Mouse (Mus musculus) testis, postnatal 14 days (tissue): ENCODE results near the gene Trim62.
A peak's percentile ranks its signal among the peaks of the same experiment; 100 is the strongest.

Experiments used
- DNase-seq: peaks from one replicate; pipeline ENCODE4 v3.0.0; 2021; ENCODE audit warnings: low spot score

Gene Trim62

GRCm38 (mm10) chr4:128910276-128911063, 27.1 kb downstream of the Trim62 start:
- DNase-seq, result no peak

- no peak for DNase-seq
Observed at GRCm38 (mm10) chr4:128912085-128912484, 28.7 kb downstream of the Trim62 start.

- no peak for DNase-seq
Observed at GRCm38 (mm10) chr4:128913794-128914193, 30.4 kb downstream of the Trim62 start.

- no peak for DNase-seq
Observed at GRCm38 (mm10) chr4:128917119-128917518, 33.7 kb downstream of the Trim62 start.

GRCm38 (mm10) chr4:128917756-128918155, 34.4 kb downstream of the Trim62 start:
- no peak for DNase-seq

- no peak for DNase-seq
Observed at GRCm38 (mm10) chr4:128918187-128918586, 34.8 kb downstream of the Trim62 start.

- DNase-seq, result no peak
Observed at GRCm38 (mm10) chr4:128919106-128919505, 35.7 kb downstream of the Trim62 start.

GRCm38 (mm10) chr4:128923603-128924002, 40.2 kb downstream of the Trim62 start:
- no peak for DNase-seq

GRCm38 (mm10) chr4:128924841-128925606, 41.6 kb downstream of the Trim62 start:
- peak; percentile 86 for DNase-seq

GRCm38 (mm10) chr4:128932783-128933182, 49.4 kb downstream of the Trim62 start:
- DNase-seq, result no peak

GRCm38 (mm10) chr4:128935595-128935994, 52.2 kb downstream of the Trim62 start:
- DNase-seq, result no peak

- DNase-seq, result no peak
Observed at GRCm38 (mm10) chr4:128942346-128942745, 59.0 kb downstream of the Trim62 start.

- no peak for DNase-seq
Observed at GRCm38 (mm10) chr4:128946736-128947135, 63.4 kb downstream of the Trim62 start.

GRCm38 (mm10) chr4:128947326-128947933, 64.0 kb downstream of the Trim62 start:
- no peak for DNase-seq

- peak; percentile 43 for DNase-seq
Observed at GRCm38 (mm10) chr4:128948137-128948674, 64.8 kb downstream of the Trim62 start.

GRCm38 (mm10) chr4:128949470-128950005, 66.2 kb downstream of the Trim62 start:
- no peak for DNase-seq

- no peak for DNase-seq
Observed at GRCm38 (mm10) chr4:128950461-128950860, 67.1 kb downstream of the Trim62 start.

- DNase-seq, result no peak
Observed at GRCm38 (mm10) chr4:128953851-128954250, 70.5 kb downstream of the Trim62 start.

- no peak for DNase-seq
Observed at GRCm38 (mm10) chr4:128957155-128957911, 74.0 kb downstream of the Trim62 start.

- DNase-seq, result no peak
Observed at GRCm38 (mm10) chr4:128958156-128958555, 74.8 kb downstream of the Trim62 start.

- no peak for DNase-seq
Observed at GRCm38 (mm10) chr4:128958849-128959248, 75.5 kb downstream of the Trim62 start.
